Mouse (Mus musculus) layer of hippocampus, adult 9-11 months (tissue): ENCODE measurements at regions not wholly inside any gene's neighbourhood (a gene's known extent, or its start where the extent isn't known, plus 50 kb on each side); places are given as distances from the start of the nearest gene placed in this dataset.
A peak's percentile ranks its signal among the peaks of the same experiment; 100 is the strongest.
"Not testable (repeated sequence)": the region's sequence is repeated elsewhere in the genome, so short reads cannot be mapped to it uniquely, and the experiment has no call there.

ENCODE experiments used
- DNase-seq: peaks from one replicate; pipeline ENCODE4 v3.0.0; 2022

DNA sequence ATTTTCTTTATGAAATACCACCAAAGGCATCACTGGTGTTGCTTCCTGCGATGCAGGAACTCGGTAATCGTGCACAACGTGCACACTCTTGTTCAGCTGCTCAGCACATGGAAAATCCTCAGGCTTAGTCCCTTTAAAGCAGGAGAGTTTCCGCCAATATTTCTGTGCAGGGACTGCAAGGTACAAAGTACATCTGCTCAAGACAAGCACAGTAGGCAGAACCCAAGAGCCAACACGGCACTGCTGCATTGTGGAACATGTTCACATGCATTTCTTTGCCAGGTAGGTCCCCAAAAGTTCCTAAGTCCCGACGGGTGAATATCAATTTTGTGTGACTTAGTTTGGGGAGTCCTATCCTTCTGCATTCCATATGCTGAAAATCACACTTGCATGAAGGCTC is 808.0 kb upstream of the Pou3f3 start:
- no peak for DNase-seq

GRCm38 (mm10) chr1:41888213-41888612 is 807.4 kb upstream of the Pou3f3 start:
- no peak for DNase-seq

DNA sequence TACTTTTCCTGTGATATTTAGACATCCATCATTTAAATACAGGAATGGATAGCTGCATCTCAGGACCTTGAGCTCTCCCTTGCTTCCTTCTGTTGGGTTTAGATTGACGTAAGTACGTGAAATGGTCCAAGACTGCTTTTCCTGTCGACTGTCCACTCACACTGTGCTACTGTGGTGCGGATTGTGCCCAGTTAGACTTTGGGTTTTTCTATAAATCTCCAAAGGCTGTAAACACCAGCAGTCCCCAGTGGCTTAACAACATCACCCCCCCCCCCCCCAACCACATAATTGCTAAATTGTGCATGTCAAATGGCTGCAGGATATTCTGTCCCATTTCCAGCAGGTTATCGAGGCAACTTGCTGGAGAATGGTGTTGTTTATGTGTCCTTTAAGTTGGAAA is 806.6 kb upstream of the Pou3f3 start:
- DNase-seq = no peak

- no peak for DNase-seq
Observed at GRCm38 (mm10) chr1:41889940-41890339, 805.6 kb upstream of the Pou3f3 start.

DNA sequence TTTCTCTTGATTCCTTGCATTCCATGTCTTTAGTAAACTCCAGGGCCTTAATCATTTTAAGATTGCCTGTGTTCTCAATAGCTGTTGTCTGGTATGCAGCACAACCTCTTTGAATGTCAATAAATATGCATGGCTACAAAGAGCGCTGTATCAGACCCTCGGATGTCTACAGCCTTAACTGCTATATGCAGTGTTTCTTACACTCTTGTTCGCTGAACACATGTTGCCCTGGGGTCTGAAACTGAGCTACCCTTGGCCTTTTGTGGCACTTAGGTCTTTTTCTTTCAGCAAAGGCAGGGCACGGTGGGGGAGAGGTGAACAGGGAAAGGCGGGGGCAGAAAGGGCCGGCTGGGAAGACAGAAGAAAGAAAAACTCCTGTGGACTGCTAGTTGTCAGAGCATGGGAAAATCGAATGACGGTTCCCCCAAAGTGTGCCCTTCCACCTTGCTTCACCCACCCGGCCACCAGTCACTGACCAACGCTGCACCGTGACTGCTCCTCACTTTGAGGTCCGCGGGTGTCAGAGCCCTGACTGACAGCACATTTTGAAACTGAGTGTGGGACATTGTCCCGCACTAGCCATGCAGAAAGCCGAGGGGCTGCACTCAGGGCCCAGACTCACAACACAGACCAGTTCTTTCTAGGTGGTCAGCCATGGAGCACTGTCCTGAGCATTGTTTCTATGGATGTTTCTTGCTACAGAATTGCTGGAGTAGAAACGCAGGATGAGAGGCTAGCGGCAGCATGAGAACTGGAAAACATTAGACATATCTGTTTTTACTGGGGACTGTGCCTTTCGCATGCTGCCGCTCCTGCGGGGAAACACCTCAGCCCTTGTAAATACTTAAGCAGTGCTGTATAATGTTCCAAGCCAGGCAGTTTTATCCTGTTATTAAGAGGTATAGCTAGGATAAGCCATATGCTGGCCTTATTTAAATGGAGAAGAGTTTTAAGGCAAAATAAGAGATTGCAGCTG is 804.6 kb upstream of the Pou3f3 start:
- no peak for DNase-seq

- no peak for DNase-seq
Observed at GRCm38 (mm10) chr1:41891730-41892129, 803.8 kb upstream of the Pou3f3 start.

DNA sequence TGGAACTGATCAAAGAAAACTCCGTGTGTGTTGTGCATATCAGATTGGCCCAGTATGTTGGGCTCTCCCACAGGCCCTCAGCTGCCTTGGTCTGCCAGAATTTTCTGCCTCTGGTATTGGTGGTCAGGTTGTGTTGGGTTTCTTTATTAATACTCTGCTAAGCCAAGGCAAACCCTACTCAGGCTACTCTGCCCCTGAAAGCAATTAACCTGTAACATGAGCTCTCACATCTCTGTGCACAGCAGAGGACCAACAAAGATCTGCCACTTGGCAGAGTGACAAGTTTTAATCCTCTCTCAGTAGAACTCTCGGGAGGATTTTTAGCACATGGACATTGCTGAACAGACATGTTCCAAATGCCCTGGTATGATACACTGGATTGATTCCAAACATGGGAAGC is 803.2 kb upstream of the Pou3f3 start:
- no peak for DNase-seq

- DNase-seq = peak; percentile 28
Observed at GRCm38 (mm10) chr1:41897768-41898330, 797.7 kb upstream of the Pou3f3 start.

DNA sequence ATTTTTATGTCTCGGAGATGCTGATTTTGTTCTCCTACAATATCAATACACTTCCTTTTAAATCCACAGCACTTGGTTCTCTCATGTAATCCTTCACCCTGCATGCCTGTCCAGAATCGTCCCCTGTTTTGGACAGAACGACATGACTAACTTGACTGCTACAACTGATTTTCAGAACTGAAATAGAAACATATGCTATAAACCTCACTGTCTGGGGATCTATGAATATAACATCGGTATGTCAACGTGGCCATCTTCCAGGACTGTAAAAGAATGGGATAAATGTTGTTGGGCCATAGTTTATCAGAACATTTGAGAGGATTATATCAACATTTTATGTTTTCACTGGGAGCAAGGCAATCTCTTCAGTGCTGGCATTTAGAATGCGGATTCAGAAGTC is 795.2 kb upstream of the Pou3f3 start:
- DNase-seq = no peak

- no peak for DNase-seq
Observed at GRCm38 (mm10) chr1:41905971-41906370, 789.6 kb upstream of the Pou3f3 start.

DNA sequence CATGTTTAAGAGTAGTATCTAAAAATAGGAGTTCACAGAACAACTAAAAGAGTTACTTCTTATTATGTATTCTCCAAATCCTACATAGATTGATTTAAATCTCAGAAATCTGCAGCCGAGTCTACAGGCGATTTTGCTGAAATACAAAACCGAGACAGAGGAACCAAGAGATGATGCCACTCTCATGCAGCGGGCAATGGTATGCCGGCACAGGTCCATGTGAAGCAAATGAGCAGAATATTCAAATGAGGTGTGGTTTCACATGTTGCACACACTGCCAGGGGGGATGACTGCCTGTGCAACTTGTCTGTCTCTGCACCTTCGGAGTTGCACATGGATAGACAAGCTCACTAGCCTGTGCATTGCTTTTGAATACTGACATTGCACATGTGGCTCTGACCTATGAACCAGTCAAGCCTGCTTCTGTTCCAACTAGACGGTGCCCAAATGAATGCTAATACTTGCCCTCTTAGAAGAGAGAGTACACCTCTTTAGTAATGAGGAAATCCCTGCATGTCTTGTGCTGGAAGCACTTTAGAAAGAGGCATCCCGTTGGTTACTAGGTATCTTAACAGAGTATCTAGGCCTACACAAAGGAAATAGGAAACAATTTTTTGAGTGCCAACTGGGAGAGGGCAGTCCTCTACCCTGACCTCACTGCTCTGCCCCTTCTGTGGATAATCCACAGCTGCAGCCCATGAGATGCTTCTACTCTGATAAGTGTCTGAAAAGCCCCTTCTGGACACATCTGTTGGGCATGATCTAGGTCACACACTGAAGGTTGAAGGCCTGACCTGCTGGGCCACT is 787.4 kb upstream of the Pou3f3 start:
- no peak for DNase-seq

- no peak for DNase-seq
Observed at GRCm38 (mm10) chr1:41908808-41909110, 786.8 kb upstream of the Pou3f3 start.

GRCm38 (mm10) chr1:41909799-41910198 is 785.8 kb upstream of the Pou3f3 start:
- DNase-seq = no peak

- no peak for DNase-seq
Observed at GRCm38 (mm10) chr1:41916730-41917347, 778.7 kb upstream of the Pou3f3 start.

DNA sequence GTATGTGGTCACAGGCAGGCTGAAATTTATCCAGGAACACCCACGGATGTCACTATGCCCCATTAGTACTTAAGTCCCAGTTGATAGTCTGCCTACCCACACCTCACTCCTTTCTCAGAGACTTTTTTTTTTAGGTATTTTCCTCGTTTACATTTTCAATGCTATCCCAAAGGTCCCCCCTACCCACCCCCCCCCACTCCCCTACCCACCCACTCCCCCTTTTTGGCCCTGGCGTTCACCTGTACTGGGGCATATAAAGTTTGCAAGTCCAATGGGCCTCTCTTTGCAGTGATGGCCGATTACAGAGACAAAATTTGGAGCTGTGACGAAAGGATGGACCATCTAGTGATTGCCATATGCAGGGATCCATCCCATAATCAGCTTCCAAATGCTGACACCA is 777.8 kb upstream of the Pou3f3 start:
- not testable (repeated sequence) for DNase-seq

DNA sequence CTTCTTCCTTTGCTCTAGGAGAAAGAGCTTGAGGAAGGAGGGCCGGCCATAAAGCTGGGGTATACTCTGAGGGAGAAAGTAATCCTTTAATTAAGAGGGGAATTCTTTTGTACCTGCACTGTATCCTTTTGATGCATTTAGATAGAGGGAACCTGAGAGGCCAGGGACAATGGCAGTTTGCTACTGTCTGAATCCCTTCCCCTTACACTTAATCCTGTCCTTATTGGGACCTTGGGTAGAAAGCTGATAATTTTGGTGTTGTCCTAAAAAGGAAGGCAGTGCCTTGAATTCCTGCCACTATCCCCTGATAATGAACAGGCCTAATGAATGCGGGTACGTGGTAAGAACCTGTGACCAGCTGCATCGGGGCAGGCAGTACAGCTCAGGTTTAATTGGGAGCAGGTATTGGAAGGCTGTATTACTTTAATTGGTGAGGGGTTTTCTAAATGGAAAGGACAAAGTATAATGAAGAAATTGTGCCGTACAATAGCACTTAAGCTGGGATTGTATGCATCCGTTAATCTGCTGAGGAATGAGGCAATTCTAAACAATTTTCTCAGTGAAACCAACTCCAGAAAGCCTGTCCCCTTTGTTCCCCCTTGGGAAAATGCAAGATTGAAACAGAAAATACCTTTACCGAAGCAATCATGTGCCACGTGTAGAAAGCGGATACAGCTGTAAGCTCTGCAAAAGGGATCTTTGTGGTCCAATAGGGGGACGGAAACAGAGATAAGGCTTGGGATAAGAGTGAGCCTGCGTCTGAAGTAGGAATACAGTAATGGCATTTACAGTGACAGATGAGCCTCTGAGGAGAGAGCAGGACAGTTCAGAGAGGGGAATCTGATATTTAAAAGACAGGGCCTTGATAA is 776.9 kb upstream of the Pou3f3 start:
- DNase-seq = no peak

DNA sequence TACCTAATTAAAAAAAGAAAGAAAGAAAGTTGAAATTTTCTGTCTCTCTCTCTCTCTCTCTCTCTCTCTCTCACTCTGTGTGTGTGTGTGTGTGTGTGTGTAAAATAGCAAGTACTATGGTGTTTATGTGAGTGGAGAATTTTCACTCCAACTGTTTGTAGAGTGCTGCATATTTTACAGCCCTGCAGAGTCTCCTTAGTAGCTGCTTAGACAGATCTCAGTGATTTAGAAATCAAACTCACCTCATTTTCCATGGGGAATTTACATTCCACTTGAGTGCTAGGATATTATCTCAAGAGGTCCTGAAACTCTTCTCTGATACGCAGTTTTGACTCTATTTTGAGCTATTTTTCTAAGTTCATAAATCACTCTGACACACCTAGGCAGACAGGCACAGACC is 761.8 kb upstream of the Pou3f3 start:
- no peak for DNase-seq

GRCm38 (mm10) chr1:41935912-41936478 is 759.6 kb upstream of the Pou3f3 start:
- DNase-seq = no peak

GRCm38 (mm10) chr1:41960982-41961381 is 734.6 kb upstream of the Pou3f3 start:
- no peak for DNase-seq

DNA sequence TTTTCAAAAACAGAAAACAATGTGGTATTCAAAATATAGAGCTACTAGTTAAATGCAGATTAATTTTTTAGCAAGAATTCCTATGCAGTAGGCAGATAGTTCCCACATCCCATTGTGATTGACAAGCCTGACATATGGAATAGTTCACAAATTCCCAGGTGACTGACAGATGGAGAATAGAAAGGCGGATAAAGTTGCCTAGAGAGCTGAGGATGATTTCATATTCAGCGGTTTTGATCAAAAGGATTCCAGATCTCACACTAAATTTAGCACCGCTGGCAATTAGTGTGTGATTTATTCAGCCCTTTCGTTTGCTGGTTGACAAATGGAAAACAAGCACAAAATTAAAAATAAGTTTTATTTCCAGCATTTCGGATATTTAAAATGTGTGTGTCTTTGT is 714.0 kb upstream of the Pou3f3 start:
- peak; percentile 37 for DNase-seq

- peak; percentile 52 for DNase-seq
Observed at GRCm38 (mm10) chr1:42006235-42006634, 689.3 kb upstream of the Pou3f3 start.

DNA sequence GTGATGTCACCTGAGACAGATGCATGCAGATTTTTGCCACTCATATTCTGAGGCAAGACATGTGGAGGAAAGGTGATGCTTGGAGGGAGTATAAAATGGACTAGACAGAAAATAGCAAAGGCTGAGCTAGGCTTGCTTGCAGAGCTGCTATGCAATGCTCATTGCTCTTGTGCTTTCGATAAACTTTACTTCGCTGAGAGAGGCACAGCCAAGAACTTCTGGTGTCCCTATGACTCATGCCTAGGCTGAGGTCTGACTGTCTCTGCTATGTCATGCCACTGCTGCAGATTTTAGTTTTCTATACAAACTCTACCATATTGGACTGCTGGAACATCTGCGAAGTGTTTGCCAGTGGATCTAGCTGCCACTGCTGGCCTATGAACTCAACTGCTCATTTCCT is 687.5 kb upstream of the Pou3f3 start:
- no peak for DNase-seq
